Mouse (Mus musculus) fat pad, adult 2 months (tissue): ENCODE results near the gene Erp27.
"Not testable (repeated sequence)": the region's sequence is repeated elsewhere in the genome, so short reads cannot be mapped to it uniquely, and the experiment has no call there.

Experiments
- DNase-seq: peaks from one replicate; pipeline ENCODE4 v3.0.0-alpha.2; 2011; ENCODE audit warnings: low read depth, low spot score; ENCODE audit errors: extremely low read depth

Erp27 gene

GRCm38 (mm10) chr6:136910247-136910890 lies 11.6 kb downstream of the Erp27 start:
- no peak for DNase-seq

- no peak for DNase-seq
Measured at GRCm38 (mm10) chr6:136906937-136907293, 15.1 kb downstream of the Erp27 start.

DNA sequence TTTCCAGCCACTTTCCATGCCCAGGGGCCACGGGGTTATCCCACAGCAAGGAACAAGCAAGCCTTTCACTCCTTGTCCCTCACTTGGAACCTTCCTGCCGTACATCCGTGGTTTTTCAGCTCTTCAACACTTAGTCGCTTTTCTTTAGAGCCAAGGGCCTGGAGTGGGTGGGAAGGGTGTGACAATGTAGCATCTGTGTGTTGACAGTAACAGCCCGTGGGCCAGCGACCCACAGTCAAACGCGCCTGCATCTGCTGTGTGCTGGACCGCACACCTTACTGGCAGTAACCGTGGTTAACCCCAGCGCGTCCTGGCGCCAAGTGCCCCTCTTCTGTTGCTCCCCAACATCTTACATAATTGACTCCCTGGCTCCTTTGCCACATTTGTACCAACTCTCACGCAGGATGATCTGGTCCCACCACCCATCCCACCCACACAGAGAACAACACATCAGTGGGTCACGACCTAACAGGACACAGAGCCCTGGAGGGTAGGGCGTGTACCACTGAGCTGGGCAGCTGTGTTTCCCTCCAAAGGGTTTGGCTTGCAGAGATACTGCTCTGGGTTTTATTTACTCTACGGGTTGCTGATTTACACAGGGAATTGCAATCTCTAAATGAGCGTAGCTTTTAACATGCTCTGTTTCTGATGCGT lies 15.6 kb downstream of the Erp27 start:
- no peak for DNase-seq

DNA sequence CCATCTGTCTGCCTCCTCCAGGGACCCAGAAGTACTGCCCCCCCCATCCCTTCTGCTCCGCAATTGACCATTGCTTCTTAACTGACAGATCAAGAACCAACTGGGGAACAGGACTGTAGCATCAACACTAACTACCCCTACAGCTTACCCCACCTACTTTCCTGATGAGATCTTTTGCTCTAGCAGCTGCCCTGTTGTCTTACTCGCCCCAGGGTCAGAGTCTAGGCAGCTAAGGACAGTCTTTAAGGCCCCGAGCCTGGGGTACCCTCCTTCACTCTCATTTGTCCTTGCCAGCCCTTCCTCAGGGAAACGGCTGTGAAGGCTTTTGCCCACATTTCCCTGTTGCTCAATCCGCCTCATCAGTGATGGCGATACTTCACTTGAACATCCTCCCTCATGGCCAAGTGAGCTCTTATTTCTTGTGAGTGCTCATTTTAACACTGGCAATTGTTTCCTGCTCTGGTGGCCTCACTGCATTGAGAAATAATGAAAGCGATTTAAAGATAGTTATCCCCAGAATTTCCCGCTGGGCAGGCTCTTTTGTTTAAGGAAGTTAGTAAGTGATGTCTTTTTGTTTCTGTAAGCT lies 18.0 kb downstream of the Erp27 start:
- DNase-seq = no peak

- DNase-seq = no peak
Measured at GRCm38 (mm10) chr6:136902527-136902926, 19.5 kb downstream of the Erp27 start.

- no peak for DNase-seq
Measured at GRCm38 (mm10) chr6:136901010-136901409, 21.0 kb downstream of the Erp27 start.

GRCm38 (mm10) chr6:136900369-136901009 lies 21.5 kb downstream of the Erp27 start:
- no peak for DNase-seq

GRCm38 (mm10) chr6:136898954-136899353 lies 23.0 kb downstream of the Erp27 start:
- DNase-seq = no peak

DNA sequence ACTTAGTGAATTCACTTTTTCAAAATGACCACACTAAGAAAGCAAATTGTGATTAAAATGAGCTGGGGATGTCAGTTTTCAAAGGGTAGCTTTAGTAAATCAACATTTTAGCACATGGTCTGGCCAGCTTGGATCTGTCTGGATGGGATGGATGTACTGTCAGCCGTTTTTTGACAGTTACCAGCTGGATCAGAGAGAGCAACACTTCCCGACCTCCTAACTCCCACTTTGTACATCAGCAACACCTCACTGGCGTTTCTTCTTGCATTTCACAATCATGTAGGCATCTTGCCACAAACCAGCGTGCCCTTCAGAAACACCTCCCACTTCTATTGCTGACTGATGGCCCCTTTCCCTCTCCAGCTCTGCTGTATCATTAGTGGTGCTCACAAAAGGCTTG lies 23.8 kb downstream of the Erp27 start:
- DNase-seq = no peak

GRCm38 (mm10) chr6:136897789-136898188 lies 24.2 kb downstream of the Erp27 start:
- DNase-seq = no peak

DNA sequence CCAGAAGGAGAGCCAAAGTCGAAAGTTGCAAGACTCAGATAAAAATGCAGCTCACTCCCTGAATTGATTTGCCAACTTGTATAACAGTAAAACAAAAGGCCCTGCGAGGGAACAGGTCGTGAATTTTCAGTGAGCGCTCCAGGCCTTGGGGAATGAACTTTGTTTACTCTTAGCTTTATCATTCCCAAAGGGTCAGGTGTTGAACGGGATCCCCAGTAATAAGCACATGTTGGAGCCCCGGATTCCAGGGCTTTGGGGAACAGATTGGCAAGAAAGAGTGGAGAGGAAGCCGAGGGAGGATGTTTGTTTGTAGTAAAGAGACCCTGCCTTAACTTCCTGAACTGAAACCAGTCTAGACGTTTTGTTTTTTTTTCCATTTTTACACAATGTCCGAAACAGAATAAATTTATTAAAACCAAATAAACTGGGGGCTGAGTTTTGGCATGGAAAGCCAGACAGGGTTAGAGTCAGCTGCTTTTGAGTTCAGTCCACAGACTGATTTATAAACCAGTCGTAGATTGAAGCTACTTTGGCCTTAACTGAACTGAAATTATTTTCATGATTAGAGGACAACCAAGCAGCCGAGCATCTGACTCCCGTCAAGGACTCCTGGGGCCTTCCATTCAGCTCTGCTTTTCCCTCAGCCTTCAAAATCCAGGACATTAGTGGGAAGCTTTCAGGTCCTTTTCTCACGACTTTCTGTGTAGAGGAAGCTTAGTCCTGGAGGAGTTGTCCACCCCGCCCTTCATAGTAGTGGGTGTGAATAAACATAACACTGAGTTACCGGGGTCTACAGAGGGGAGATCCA lies 27.2 kb downstream of the Erp27 start:
- no peak for DNase-seq

DNA sequence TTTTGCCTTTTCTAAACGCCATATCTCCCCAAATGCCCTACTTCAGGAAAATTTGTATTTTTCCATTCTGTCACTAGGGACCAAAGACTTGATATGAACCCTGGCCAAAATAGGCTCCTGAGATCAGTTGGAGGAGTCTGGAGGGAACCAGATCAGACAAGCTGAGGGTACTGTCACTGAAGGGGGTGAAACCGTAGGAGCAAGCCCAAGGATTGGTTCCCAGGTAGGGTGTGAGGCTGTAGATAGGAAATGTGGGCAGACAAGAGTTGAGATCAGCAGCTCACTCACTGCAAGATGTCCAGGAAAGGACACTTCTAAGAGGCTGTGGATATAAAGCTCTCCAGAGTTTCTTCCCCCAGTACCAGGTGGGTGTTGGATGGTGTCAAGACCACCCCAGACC lies 30.0 kb downstream of the Erp27 start:
- DNase-seq = no peak

- DNase-seq = no peak
Measured at GRCm38 (mm10) chr6:136889554-136889953, 32.4 kb downstream of the Erp27 start.

- DNase-seq = no peak
Measured at GRCm38 (mm10) chr6:136889067-136889466, 32.9 kb downstream of the Erp27 start.

DNA sequence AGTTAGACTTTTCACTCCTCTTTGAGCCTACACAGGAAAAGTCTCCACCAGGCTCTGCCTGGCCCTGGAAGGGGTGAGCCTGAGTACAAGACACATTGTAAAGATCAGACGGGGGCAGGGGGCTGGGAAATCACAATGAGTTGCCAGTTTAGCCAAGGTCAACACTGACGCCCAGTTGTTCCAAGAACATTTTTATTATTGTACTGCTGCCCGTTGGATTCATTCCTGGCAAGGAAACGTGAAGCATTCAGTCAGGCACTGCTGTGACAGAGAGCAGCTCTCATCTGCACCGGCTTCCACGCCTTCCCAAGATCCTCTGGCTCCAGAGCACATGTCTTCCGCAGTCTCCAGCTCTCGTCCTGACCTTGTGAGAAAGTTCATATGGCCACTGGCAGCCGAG lies 34.1 kb downstream of the Erp27 start:
- no peak for DNase-seq

DNA sequence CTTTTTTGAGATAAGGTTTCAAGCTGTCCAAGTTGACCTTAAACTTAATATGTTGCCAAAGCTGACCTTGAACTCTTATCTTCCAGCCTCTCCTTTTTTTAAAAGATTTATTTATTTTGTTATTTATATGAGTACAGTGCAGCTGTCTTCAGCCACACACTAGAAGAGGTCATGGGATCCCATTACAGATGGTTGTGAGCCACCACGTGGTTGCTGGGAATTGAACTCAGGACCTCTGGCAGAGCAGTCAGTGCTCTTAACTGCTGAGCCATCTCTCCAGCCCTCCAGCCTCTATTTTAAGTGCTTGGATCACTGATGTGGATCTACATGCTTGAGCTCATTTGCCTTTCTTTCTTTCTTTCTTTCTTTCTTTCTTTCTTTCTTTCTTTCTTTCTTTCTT lies 37.2 kb downstream of the Erp27 start:
- not testable (repeated sequence) for DNase-seq

GRCm38 (mm10) chr6:136883961-136884360 lies 38.0 kb downstream of the Erp27 start:
- DNase-seq = no peak

DNA sequence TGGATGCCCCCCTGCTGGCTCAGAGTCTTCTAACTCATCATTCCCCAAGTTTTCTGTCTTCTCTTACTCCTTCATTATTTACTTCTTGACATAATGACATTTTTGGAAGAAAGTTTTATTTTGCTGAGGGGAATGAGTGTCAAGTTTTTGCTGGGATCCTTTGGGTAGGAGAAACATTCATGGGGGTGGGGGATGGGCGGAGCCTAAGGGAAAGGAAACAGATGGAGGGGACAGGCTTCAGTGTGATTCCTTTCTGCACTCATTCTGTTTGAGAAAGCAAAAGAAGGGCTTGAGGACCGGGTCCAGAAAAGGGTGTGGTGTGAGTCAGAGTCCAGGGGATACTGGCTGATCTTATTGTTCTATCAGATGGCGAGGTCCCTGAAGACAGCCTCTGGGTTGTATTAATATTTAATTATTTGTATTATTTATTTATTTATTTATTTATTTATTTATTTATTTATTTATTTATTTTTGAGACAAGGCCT lies 38.5 kb downstream of the Erp27 start:
- no peak for DNase-seq

DNA sequence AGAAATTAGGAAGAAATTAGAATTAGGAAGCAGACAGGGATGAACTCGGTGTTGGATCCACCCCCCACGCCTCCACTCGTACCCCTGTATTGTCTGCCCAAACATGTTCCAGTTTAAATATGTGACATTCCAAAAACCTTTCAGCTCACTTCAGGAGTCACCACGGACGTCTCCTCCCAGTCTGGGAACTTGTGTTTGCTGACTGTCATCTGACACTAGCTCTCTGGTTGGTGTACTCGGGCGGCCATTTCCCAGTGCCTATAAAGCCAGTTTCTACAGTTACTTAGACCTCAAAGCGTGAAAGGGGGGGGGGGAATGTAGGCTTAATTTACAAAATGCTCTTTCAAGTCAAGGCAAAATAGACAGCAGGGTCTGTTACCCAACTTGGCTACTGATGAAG lies 40.3 kb downstream of the Erp27 start:
- no peak for DNase-seq

- DNase-seq = no peak
Measured at GRCm38 (mm10) chr6:136875670-136876069, 46.3 kb downstream of the Erp27 start, which contains the start of gene Mgp. TSS of gene Mgp (minus strand) at chr6:136875823.

- no peak for DNase-seq
Measured at GRCm38 (mm10) chr6:136874599-136874998, 47.4 kb downstream of the Erp27 start.
